Mouse (Mus musculus): ENCODE measurements around the gene 2310022A10Rik. TPM values are rescaled to one million over a fixed set of nuclear protein-coding genes. Genes with fewer than 3 reads are reported as not detected.

2310022A10Rik gene
- polyA plus RNA-seq, 1 experiment from 2014 or later = 21.8 TPM

Other genes starting within 250 kb of the 2310022A10Rik start
- 70.2 and 79.2 TPM in 2 replicates for gene Ltbp4, start 215.5 kb upstream of the 2310022A10Rik start, polyA plus RNA-seq (2015; fragmentation: Nextera tagmentation; extraction: Ambion mirVana)
- gene Shkbp1, start 197.2 kb upstream of the 2310022A10Rik start, polyA plus RNA-seq (2015; fragmentation: Nextera tagmentation; extraction: Ambion mirVana) = 35.6 and 37.8 TPM in 2 replicates
- gene Gm20479, start 195.8 kb upstream of the 2310022A10Rik start, polyA plus RNA-seq (2015; fragmentation: Nextera tagmentation; extraction: Ambion mirVana) = 1.6 TPM in 1 of 2 replicates, not detected in the other
- 0.36 and 0.44 TPM in 2 replicates for gene Sptbn4, start 105.5 kb upstream of the 2310022A10Rik start, polyA plus RNA-seq (2015; fragmentation: Nextera tagmentation; extraction: Ambion mirVana)
- 75.6 and 89.7 TPM in 2 replicates for gene Blvrb, start 105.3 kb upstream of the 2310022A10Rik start, polyA plus RNA-seq (2015; fragmentation: Nextera tagmentation; extraction: Ambion mirVana)
- 27.4 and 28.6 TPM in 2 replicates for gene Sertad3, start 79.5 kb upstream of the 2310022A10Rik start, polyA plus RNA-seq (2015; fragmentation: Nextera tagmentation; extraction: Ambion mirVana)
- gene Sertad1, start 66.3 kb upstream of the 2310022A10Rik start, polyA plus RNA-seq (2015; fragmentation: Nextera tagmentation; extraction: Ambion mirVana) = 40.9 and 43.4 TPM in 2 replicates
- 2.2 and 2.6 TPM in 2 replicates for gene Prx, start 53.9 kb upstream of the 2310022A10Rik start, polyA plus RNA-seq (2015; fragmentation: Nextera tagmentation; extraction: Ambion mirVana)
- 0.26 and 0.49 TPM in 2 replicates for gene Hipk4, start 30.0 kb upstream of the 2310022A10Rik start, polyA plus RNA-seq (2015; fragmentation: Nextera tagmentation; extraction: Ambion mirVana)
- 65.6 and 73.0 TPM in 2 replicates for gene Pld3, start within 50 bp of the 2310022A10Rik start, polyA plus RNA-seq (2015; fragmentation: Nextera tagmentation; extraction: Ambion mirVana)
- 58.5 and 60.3 TPM in 2 replicates for gene Akt2, start 38.3 kb downstream of the 2310022A10Rik start, polyA plus RNA-seq (2015; fragmentation: Nextera tagmentation; extraction: Ambion mirVana)
- 1.5 and 1.8 TPM in 2 replicates for gene Ttc9b, start 100.7 kb downstream of the 2310022A10Rik start, polyA plus RNA-seq (2015; fragmentation: Nextera tagmentation; extraction: Ambion mirVana)
- gene Map3k10, start 121.4 kb downstream of the 2310022A10Rik start, polyA plus RNA-seq (2015; fragmentation: Nextera tagmentation; extraction: Ambion mirVana) = 2.2 and 2.9 TPM in 2 replicates
- 2.1 and 2.2 TPM in 2 replicates for gene Zfp607b, start 136.1 kb downstream of the 2310022A10Rik start, polyA plus RNA-seq (2015; fragmentation: Nextera tagmentation; extraction: Ambion mirVana)
- 18.3 and 19.3 TPM in 2 replicates for gene Zfp60, start 178.2 kb downstream of the 2310022A10Rik start, polyA plus RNA-seq (2015; fragmentation: Nextera tagmentation; extraction: Ambion mirVana)